Mouse (Mus musculus) inflammation-experienced regulatory T-cells, adult 6 months (primary cell): ENCODE data around the gene Gm9117. TPM values are rescaled to one million over a fixed set of nuclear protein-coding genes. Genes with fewer than 3 reads are reported as not detected.
"Not testable (repeated sequence)": the region's sequence is repeated elsewhere in the genome, so short reads cannot be mapped to it uniquely, and the experiment has no call there.

Experiments used
- ATAC-seq: one replicate; pipeline ENCODE4 v1.8.0; 2017
- polyA plus RNA-seq, 3 experiments: library from polyadenylated mRNA; unstranded; fragments of 100-300 nt; shearing (Covaris generic); gene quantifications; one replicate each; pipeline ENCODE4 v1.2.1; 2017

Gene Gm9117
- polyA plus RNA-seq, result not detected

GRCm38 (mm10) chr3:93943443-93943842, at the start of gene Gm9117:
Gene Gm9117, minus strand, starts transcription at chr3:93943543.
- not testable (repeated sequence) for ATAC-seq

- ATAC-seq, result not testable (repeated sequence)
Measured at GRCm38 (mm10) chr3:93968938-93969337, 25.6 kb upstream of the Gm9117 start.

GRCm38 (mm10) chr3:93961214-93961613, 17.9 kb upstream of the Gm9117 start, which contains the start of gene Tdpoz5:
Gene Tdpoz5, minus strand, starts transcription at chr3:93961314.
- ATAC-seq, result not testable (repeated sequence)

GRCm38 (mm10) chr3:93938386-93938785, 5.0 kb downstream of the Gm9117 start:
- ATAC-seq, result not testable (repeated sequence)

Other genes with a start within 250 kb of the Gm9117 start
- not detected for gene Gm5773, start 170.5 kb downstream of the Gm9117 start, polyA plus RNA-seq
- not detected for gene Tdpoz4, start 147.1 kb downstream of the Gm9117 start, polyA plus RNA-seq
- not detected for gene Tdpoz3, start 117.5 kb downstream of the Gm9117 start, polyA plus RNA-seq
- gene Tdpoz5, start 17.8 kb upstream of the Gm9117 start, polyA plus RNA-seq, result not detected
- gene Gm9125, start 111.3 kb upstream of the Gm9117 start, polyA plus RNA-seq, result not detected
- not detected for gene Gm10697, start 129.1 kb upstream of the Gm9117 start, polyA plus RNA-seq
- not detected for gene Gm10696, start 234.7 kb upstream of the Gm9117 start, polyA plus RNA-seq